Mouse (Mus musculus) spleen, postnatal 14 days (tissue): Measurements from ENCODE around the gene Ssna1.
"Not testable (repeated sequence)": the region's sequence is repeated elsewhere in the genome, so short reads cannot be mapped to it uniquely, and the experiment has no call there.

ENCODE experiments used
- DNase-seq, 2 experiments: peaks; one replicate each; pipeline ENCODE4 v3.0.0; 2021 to 2022; ENCODE audit warnings: low spot score in 2 of 2

Ssna1 gene

DNA sequence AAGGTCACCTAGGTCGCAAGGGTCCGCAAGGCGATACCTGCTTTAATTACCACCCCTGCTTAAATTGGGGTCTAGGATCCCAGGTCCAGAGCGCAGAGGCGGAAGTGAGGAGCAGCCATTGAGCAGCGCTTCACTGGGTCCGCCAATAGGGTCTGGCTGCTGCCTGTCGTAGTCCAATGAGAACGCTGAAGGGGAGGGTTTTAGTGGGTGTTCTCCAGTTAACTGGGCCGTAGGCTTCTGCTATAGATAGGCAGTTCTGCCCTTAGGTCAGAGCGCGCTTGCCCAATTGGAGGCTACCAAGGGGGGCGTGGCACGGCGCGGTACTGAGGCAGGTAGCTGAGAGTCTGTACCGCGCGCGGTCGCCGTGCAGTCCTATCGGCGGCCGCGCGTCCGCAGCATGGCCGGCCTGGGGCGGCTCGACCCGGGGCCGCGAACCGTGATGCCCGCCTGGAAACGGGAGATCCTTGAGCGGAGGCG lies 9.9 kb downstream of the Ssna1 start, which contains the start of gene Tprn:
Tprn (plus strand) TSS at position 328 of the 477 bp plus-strand sequence.
- peak; percentile 91 to 93 for DNase-seq

- no peak for DNase-seq
Observed at GRCm38 (mm10) chr2:25261870-25262269, 10.4 kb downstream of the Ssna1 start.

- DNase-seq: no peak
Observed at GRCm38 (mm10) chr2:25258887-25259286, 13.4 kb downstream of the Ssna1 start.

GRCm38 (mm10) chr2:25257250-25257649 lies 15.0 kb downstream of the Ssna1 start:
- not testable (repeated sequence) for DNase-seq

- peak in 1 of 2 experiments; percentile 61 for DNase-seq
Observed at GRCm38 (mm10) chr2:25256443-25257109, 15.7 kb downstream of the Ssna1 start.

GRCm38 (mm10) chr2:25255284-25255779 lies 16.9 kb downstream of the Ssna1 start, which contains the start of gene Tmem203:
TSS of gene Tmem203 (plus strand) at chr2:25255439.
- DNase-seq: peak; percentile 73 to 82

DNA sequence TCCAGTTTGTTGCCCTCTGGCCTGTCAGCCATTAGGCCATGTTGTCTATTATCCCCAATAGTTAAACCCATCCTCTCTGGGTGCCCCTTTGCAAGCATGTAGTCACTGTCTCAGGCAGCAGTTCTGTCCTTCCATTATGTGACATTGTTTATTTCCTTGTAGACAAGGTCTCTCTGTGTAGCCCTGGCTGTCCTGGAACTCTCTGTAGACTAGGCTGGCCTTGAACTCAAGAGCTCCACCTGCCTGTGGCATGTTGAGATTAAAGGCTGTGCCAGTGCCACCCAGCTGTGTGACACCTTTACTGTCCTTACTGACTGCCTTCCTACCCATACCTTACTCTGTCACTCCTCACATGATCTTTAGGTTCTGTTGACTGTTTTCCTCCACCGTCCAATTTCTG lies 19.9 kb downstream of the Ssna1 start:
- no peak for DNase-seq

GRCm38 (mm10) chr2:25246183-25247072 lies 25.8 kb downstream of the Ssna1 start, which contains the start of gene AL732309.1:
TSS of gene AL732309.1 (minus strand) at chr2:25246863.
- no peak for DNase-seq

GRCm38 (mm10) chr2:25244144-25244543 lies 28.1 kb downstream of the Ssna1 start:
- no peak for DNase-seq

DNA sequence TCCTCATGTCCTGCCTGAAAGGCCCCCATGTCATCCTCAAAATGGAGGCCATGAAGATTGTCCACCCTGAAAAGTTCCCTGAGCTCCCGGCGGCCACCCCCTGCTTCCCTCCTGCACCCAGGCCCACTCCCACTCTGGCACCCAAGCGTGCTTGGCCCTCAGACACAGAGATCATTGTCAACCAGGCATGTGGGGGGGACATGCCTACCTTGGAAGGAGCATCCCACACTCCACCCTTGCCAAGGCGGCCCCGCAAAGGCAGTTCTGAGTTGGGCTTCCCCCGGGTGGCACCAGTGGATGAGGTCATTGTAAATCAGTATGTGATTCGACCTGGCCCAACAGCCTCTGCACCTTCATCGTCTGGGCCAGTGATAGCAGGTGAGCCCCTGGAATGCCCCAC lies 28.9 kb downstream of the Ssna1 start:
- DNase-seq: no peak

- DNase-seq: no peak
Observed at GRCm38 (mm10) chr2:25242101-25242506, 30.1 kb downstream of the Ssna1 start, which contains the start of the genes Rnf208 and Cysrt1. TSS of gene Rnf208 (plus strand) at chr2:25242255. TSS of gene Cysrt1 (minus strand) at chr2:25242452.

GRCm38 (mm10) chr2:25241438-25241775 lies 30.8 kb downstream of the Ssna1 start:
- no peak for DNase-seq

- peak in 1 of 2 experiments; percentile 33 for DNase-seq
Observed at GRCm38 (mm10) chr2:25240723-25241437, 31.4 kb downstream of the Ssna1 start.

DNA sequence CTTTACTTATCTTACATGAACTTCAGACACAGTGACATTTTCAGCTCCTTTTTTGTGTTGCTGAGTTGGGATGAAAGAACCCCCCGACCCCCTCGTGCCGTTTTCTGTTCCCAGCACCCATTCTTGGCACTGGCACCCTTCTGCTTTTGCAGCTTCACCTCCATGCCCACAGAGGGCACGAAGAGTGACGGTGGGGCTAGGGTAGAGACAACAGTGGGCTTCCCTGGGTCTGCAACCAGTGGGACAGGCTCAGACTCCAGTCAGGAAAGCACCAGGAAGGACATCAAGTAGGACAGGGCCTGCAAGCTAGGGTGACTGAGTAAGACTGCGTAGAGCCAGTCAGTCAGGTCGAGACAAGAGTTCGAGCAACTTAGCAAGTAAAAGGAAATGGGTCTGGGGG lies 31.9 kb downstream of the Ssna1 start:
- no peak for DNase-seq

DNA sequence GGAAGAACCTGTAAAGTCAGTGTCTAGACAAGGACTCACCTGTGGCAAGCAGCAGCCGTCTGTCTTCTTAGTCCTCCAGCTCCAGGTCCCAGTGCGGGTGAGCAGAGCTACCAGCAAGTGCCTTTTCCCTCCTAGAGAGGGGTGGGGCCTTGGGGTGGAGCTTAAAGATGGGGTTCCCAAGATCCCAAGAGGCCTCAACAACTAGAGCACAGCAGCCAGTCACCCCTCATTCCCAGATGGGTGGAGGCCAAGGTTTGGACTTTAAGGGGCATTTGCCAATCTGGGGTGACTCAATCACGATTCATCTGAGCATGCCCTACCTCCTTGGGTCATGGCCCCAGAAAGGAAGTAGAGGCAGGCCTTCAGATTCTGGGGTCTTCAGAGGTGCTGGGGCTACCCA lies 32.5 kb downstream of the Ssna1 start:
- DNase-seq: no peak

DNA sequence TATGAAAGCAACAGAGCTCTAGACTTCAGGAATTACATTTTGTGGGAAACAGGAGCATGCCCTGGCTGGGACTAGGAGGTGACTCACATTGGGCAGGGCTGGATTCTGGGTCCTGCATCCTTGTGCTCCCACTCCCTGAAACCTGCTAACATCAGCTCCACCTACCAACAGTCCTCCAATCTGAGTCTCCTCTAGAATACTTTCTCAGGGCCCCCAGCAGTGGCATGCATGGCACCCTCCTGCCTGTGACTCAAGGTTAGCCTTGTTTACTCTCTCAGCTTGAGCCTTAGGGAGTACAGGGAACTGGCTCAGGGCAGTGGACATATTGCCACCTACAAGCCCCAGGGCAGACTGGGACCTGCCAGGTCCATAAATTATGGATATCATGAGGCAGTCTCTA lies 34.1 kb downstream of the Ssna1 start:
- no peak for DNase-seq

GRCm38 (mm10) chr2:25237522-25237921 lies 34.7 kb downstream of the Ssna1 start:
- no peak for DNase-seq

DNA sequence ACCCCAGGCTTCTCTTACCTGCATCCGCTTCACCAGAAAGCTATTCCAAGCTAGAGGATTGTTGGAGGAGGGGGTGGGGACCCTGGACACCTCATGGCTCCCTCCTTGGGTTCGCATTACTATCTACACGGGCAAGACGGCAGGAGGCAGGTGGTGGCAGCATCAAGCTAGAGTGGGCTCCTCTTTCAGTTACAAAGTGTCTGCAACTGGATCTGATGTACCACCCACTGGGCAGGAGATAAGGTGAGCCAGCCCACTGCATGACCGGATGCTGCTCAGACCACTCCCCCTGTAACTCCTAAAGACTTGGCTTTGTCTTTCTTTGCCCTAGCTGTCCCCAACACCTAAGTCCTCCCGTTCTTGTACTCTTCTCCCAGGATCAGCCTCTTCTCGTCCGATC lies 35.6 kb downstream of the Ssna1 start, which contains the start of gene Rnf224:
Rnf224 (minus strand) TSS at position 174 of the 400 bp plus-strand sequence.
- DNase-seq: no peak

- DNase-seq: no peak
Observed at GRCm38 (mm10) chr2:25234551-25235220, 37.6 kb downstream of the Ssna1 start.

GRCm38 (mm10) chr2:25234050-25234449 lies 38.2 kb downstream of the Ssna1 start, which contains the start of gene Slc34a3:
TSS of gene Slc34a3 (minus strand) at chr2:25234364.
- DNase-seq: no peak

GRCm38 (mm10) chr2:25233421-25233820 lies 38.8 kb downstream of the Ssna1 start:
- no peak for DNase-seq
